Mouse (Mus musculus) heart, embryonic 16.5 days (tissue): ENCODE results near the gene Zfp385c. TPM values are rescaled to one million over a fixed set of nuclear protein-coding genes. Genes with fewer than 3 reads are reported as not detected.

Experiments
- ATAC-seq: fragments of 200-750 bp; cut with Nextera tagmentation; replicated peaks from 2 replicates; pipeline ENCODE4 v1.8.0; 2017; ENCODE audit warnings: moderate number of reproducible peaks; ENCODE audit not compliant: insufficient read depth, low FRiP score; ENCODE audit errors: extremely low read depth
- H3K27ac ChIP-seq: fragments of 300-500 bp; sonication (generic); 2 replicates; pipeline ENCODE4 v1.5.1; 2014; ENCODE audit warnings: mild to moderate bottlenecking, low read length, control low read depth, moderate library complexity
- H3K27me3 ChIP-seq: fragments of 300-500 bp; sonication (generic); 2 replicates; pipeline ENCODE4 v1.6.1; 2014; ENCODE audit warnings: low read length, mixed read lengths; ENCODE audit not compliant: control insufficient read depth, insufficient read depth
- H3K36me3 ChIP-seq: fragments of 300-500 bp; sonication (generic); 2 replicates; pipeline ENCODE4 v1.6.1; 2014; ENCODE audit not compliant: control insufficient read depth, insufficient read depth
- H3K4me1 ChIP-seq: fragments of 300-500 bp; sonication (generic); 2 replicates; pipeline ENCODE4 v1.6.1; 2014; ENCODE audit warnings: low read length, mixed read lengths; ENCODE audit not compliant: control insufficient read depth, insufficient read depth
- H3K4me2 ChIP-seq: fragments of 300-500 bp; sonication (generic); 2 replicates; pipeline ENCODE4 v1.6.1; 2014; ENCODE audit warnings: low read depth, mild to moderate bottlenecking, control low read depth, low read length
- H3K4me3 ChIP-seq: fragments of 300-500 bp; sonication (generic); 2 replicates; pipeline ENCODE4 v1.5.1; 2014; ENCODE audit warnings: mild to moderate bottlenecking, control low read depth, low read length
- H3K9ac ChIP-seq: fragments of 300-500 bp; sonication (generic); 2 replicates; pipeline ENCODE4 v1.6.1; 2014; ENCODE audit warnings: low read length, control low read depth
- H3K9me3 ChIP-seq: fragments of 300-500 bp; sonication (generic); replicated peaks from 2 replicates; pipeline ENCODE4 v1.6.1; 2016; ENCODE audit warnings: low read length; ENCODE audit not compliant: control insufficient read depth
- WGBS: fragments of 180-500 bp; shearing (Covaris S2); extraction: QIAGEN DNeasy Blood & Tissue Kit; methylation state at CpG from one replicate; pipeline ENCODE4 v1.1.7; 2014; 5-methylcytosine and 5-hydroxymethylcytosine counted together
- polyA plus RNA-seq: library from polyadenylated mRNA; unstranded; fragments of >200 nt; fragmentation: Nextera tagmentation; extraction: Ambion mirVana; gene quantifications from 2 replicates; pipeline ENCODE4 v1.2.1, GENCODE M21; 2015

Gene Zfp385c
- polyA plus RNA-seq, 1 experiment from 2014 or later = 0.26 TPM

GRCm38 (mm10) chr11:100702906-100703305, 10.7 kb upstream of the Zfp385c start:
- 46% methylated on average over 7 of the region's 7 CpGs for WGBS
- no peaks in the 10 kb centered on the region for H3K9me3 ChIP-seq
- ATAC-seq = no peak
- peak overlapping the region; percentile 66 for H3K4me2 ChIP-seq
- peak overlapping the region; percentile 46 for H3K4me3 ChIP-seq
- peaks cover 28% of the 10 kb centered on the region for H3K36me3 ChIP-seq
- no peaks in the 10 kb centered on the region for H3K27me3 ChIP-seq
- peak overlapping the region; percentile 38; the same call in 1 of the 2 replicates for H3K9ac ChIP-seq
- H3K27ac ChIP-seq = no peak overlapping the region
- H3K4me1 ChIP-seq = peaks cover 11% of the 10 kb centered on the region

- 33% methylated on average over 19 of the region's 19 CpGs for WGBS
- Histone ChIP-seq H3K4me1 (peaks cover 11% of the 10 kb centered on the region), H3K4me2 (peak overlapping the region; percentile 66), H3K27ac (no peak overlapping the region), H3K9me3 (no peaks in the 10 kb centered on the region), H3K27me3 (no peaks in the 10 kb centered on the region), H3K9ac (peak overlapping the region; percentile 38; the same call in 1 of the 2 replicates), H3K4me3 (peak overlapping the region; percentile 46), H3K36me3 (peaks cover 21% of the 10 kb centered on the region)
- ATAC-seq = no peak
Measured at GRCm38 (mm10) chr11:100702081-100702851, 10.0 kb upstream of the Zfp385c start.

GRCm38 (mm10) chr11:100701301-100701700, 9.0 kb upstream of the Zfp385c start:
- Histone ChIP-seq H3K9ac (no peak overlapping the region; the same call in 1 of the 2 replicates), H3K4me3 (peak overlapping the region; percentile 26), H3K27ac (no peak overlapping the region), H3K9me3 (no peaks in the 10 kb centered on the region), H3K4me2 (peak overlapping the region; percentile 33; the same call in 1 of the 2 replicates), H3K27me3 (no peaks in the 10 kb centered on the region), H3K36me3 (peaks cover 16% of the 10 kb centered on the region), H3K4me1 (peaks cover 11% of the 10 kb centered on the region)
- WGBS = 6% methylated on average over 14 of the region's 14 CpGs
- no peak for ATAC-seq

- no peak for ATAC-seq
- H3K27me3 ChIP-seq = no peaks in the 10 kb centered on the region
- no peak overlapping the region for H3K4me3 ChIP-seq
- H3K36me3 ChIP-seq = peaks cover 11% of the 10 kb centered on the region
- H3K27ac ChIP-seq = no peak overlapping the region
- H3K4me1 ChIP-seq = peaks cover 11% of the 10 kb centered on the region
- peak overlapping the region; percentile 33; the same call in 1 of the 2 replicates for H3K4me2 ChIP-seq
- H3K9ac ChIP-seq = no peak overlapping the region; the same call in 1 of the 2 replicates
- H3K9me3 ChIP-seq = no peaks in the 10 kb centered on the region
- WGBS = 72% methylated on average over 3 of the region's 3 CpGs
Measured at GRCm38 (mm10) chr11:100700710-100701109, 8.5 kb upstream of the Zfp385c start.

- Histone ChIP-seq H3K36me3 (no peaks in the 10 kb centered on the region), H3K9me3 (no peaks in the 10 kb centered on the region), H3K9ac (no peak overlapping the region), H3K27ac (no peak overlapping the region), H3K4me3 (no peak overlapping the region), H3K27me3 (peaks cover 7% of the 10 kb centered on the region; the same call in 1 of the 2 replicates), H3K4me2 (no peak overlapping the region), H3K4me1 (peaks cover 6% of the 10 kb centered on the region)
- WGBS = 61% methylated on average over 7 of the region's 7 CpGs
- no peak for ATAC-seq
Measured at GRCm38 (mm10) chr11:100697921-100698320, 5.7 kb upstream of the Zfp385c start.

GRCm38 (mm10) chr11:100694926-100695325, 2.7 kb upstream of the Zfp385c start:
- peaks cover 12% of the 10 kb centered on the region for H3K4me1 ChIP-seq
- no peak overlapping the region for H3K27ac ChIP-seq
- H3K9me3 ChIP-seq = no peaks in the 10 kb centered on the region
- ATAC-seq = 0 out of 2 replicates have a peak, but pooled peaks have one; percentile 41
- no peaks in the 10 kb centered on the region for H3K36me3 ChIP-seq
- no peak overlapping the region for H3K9ac ChIP-seq
- peaks cover 19% of the 10 kb centered on the region for H3K27me3 ChIP-seq
- H3K4me2 ChIP-seq = no peak overlapping the region
- H3K4me3 ChIP-seq = no peak overlapping the region
- 39% methylated on average over 5 of the region's 5 CpGs for WGBS

GRCm38 (mm10) chr11:100693154-100693553, 899 bp upstream of the Zfp385c start:
- Histone ChIP-seq H3K9me3 (no peaks in the 10 kb centered on the region), H3K9ac (no peak overlapping the region), H3K4me3 (no peak overlapping the region), H3K4me1 (peaks cover 12% of the 10 kb centered on the region), H3K27ac (no peak overlapping the region), H3K4me2 (no peak overlapping the region), H3K27me3 (peaks cover 19% of the 10 kb centered on the region), H3K36me3 (no peaks in the 10 kb centered on the region)
- 23% methylated on average over 5 of the region's 5 CpGs for WGBS
- ATAC-seq = no peak

- H3K36me3 ChIP-seq = no peaks in the 10 kb centered on the region
- H3K9ac ChIP-seq = no peak overlapping the region
- H3K4me1 ChIP-seq = peaks cover 12% of the 10 kb centered on the region
- no peak for ATAC-seq
- no peak overlapping the region for H3K4me2 ChIP-seq
- 64% methylated on average over 7 of the region's 7 CpGs for WGBS
- H3K4me3 ChIP-seq = no peak overlapping the region
- H3K27ac ChIP-seq = no peak overlapping the region
- peaks cover 19% of the 10 kb centered on the region for H3K27me3 ChIP-seq
- no peaks in the 10 kb centered on the region for H3K9me3 ChIP-seq
Measured at GRCm38 (mm10) chr11:100690389-100690788, 1.9 kb downstream of the Zfp385c start.

- Histone ChIP-seq H3K27me3 (peaks cover 16% of the 10 kb centered on the region), H3K4me1 (peaks cover 12% of the 10 kb centered on the region), H3K27ac (no peak overlapping the region), H3K9ac (no peak overlapping the region), H3K9me3 (no peaks in the 10 kb centered on the region), H3K36me3 (no peaks in the 10 kb centered on the region), H3K4me3 (no peak overlapping the region), H3K4me2 (no peak overlapping the region)
- WGBS = 59% methylated on average over 4 of the region's 4 CpGs
- ATAC-seq = no peak
Measured at GRCm38 (mm10) chr11:100688443-100688842, 3.8 kb downstream of the Zfp385c start.
